Comparison of ENCODE assay signal across 9 mouse cellular contexts in the genomic region with DNA sequence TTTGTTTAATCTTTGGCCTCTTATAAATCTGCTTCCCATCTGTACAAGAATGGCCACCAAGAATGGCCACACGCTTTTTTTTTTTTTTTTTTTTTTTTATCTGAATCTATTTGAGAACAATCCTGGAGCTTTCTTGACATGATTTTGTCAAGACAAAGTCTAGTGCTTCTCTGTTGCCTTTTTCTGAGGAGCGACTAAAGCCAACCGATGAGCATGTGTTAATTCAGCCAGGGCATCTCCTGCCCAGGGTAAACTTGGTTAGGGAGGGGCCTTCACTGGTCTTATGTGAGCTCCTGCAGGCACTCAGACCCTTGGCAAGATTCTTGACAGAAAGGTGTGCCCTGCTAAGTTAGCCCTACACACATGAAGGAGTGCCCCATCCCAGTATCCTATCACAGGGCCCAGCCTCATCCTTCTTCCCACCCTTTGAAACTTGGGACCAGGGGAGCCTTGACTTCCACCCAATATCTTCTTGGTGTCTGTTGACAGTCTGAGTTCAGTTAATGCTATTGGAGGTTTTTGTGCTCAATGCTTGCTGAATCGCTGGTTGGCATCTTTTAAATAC. TPM values are rescaled to one million over a fixed set of nuclear protein-coding genes. Genes with fewer than 3 reads are reported as not detected.
DNase-seq lines count a peak whose midpoint lies in the region; ATAC-seq and TF ChIP-seq lines count a peak whose summit lies in the region.
"Had no signal": no experiment of that assay in that cellular context is flagged by ENCODE, and none has a peak within 500 bp of the region (broad histone marks: within the 10 kb centered on the region; RNA-seq: fewer than 3 reads in every experiment).

No protein-coding gene starts in this region.

- peak overlapping the region; percentile 91 for H3K9ac ChIP-seq in heart, embryonic 14.5 days (ENCODE audit: low read length)
- peak overlapping the region; percentile 97 for H3K9ac ChIP-seq in hindbrain, postnatal 0 days (replicated peaks; ENCODE audit: low read length)
- peak overlapping the region; percentile 98 for H3K9ac ChIP-seq in midbrain, embryonic 16.5 days (ENCODE audit: low read depth, low read length)

- DNase-seq in heart, postnatal 10 days, result no peak
- DNase-seq in hindbrain, postnatal 0 days (ENCODE audit: low spot score), result no peak
- DNase-seq in thymus, adult 18-20 months, result no peak
- no peak for DNase-seq in thymus, adult 2 months
- DNase-seq in urinary bladder, postnatal 25 days (ENCODE audit: low spot score), result no peak

- no peaks in the 10 kb centered on the region for H3K36me3 ChIP-seq in heart, embryonic 14.5 days (ENCODE audit: control insufficient read depth, insufficient read depth, low read length)
- H3K36me3 ChIP-seq in hindbrain, postnatal 0 days (ENCODE audit: insufficient read depth, low read length), result no peaks in the 10 kb centered on the region
- no peaks in the 10 kb centered on the region for H3K36me3 ChIP-seq in midbrain, embryonic 16.5 days (ENCODE audit: control insufficient read depth, insufficient read depth, low read length)
- no peaks in the 10 kb centered on the region for H3K36me3 ChIP-seq in thymus, adult 2 months (ENCODE audit: control insufficient read depth, insufficient read depth, low read length)

- H3K4me3 ChIP-seq in heart, embryonic 14.5 days (ENCODE audit: control insufficient read depth in 1 of 2, insufficient read depth in 1 of 2, low read depth in 1 of 2, low read length in 2 of 2), result peak overlapping the region; percentile 80 to 89
- peak overlapping the region; percentile 85 for H3K4me3 ChIP-seq in cortical plate, adult 2 months (ENCODE audit: insufficient read depth, low read length)
- peak overlapping the region; percentile 88 for H3K4me3 ChIP-seq in hindbrain, postnatal 0 days (ENCODE audit: low read length)
- H3K4me3 ChIP-seq in midbrain, embryonic 16.5 days (ENCODE audit: low read depth, low read length), result peak overlapping the region; percentile 91
- no peak overlapping the region for H3K4me3 ChIP-seq in thymus, adult 2 months (ENCODE audit: control insufficient read depth, insufficient read depth, low read length)

- no peak for TF ChIP-seq POLR2A in cortical plate, adult 2 months (IDR thresholded peaks at IDR 0.05; ENCODE audit: extremely low read depth, insufficient read depth, low read length)
- TF ChIP-seq POLR2A in thymus, adult 2 months (IDR thresholded peaks at IDR 0.05; ENCODE audit: control insufficient read depth, extremely low read depth, insufficient read depth, low read length, poor library complexity), result no peak

- ATAC-seq in heart, embryonic 14.5 days (ENCODE audit: insufficient number of reproducible peaks, insufficient read depth, low FRiP score, low read depth), result no peak
- ATAC-seq in hindbrain, postnatal 0 days, result no peak
- ATAC-seq in midbrain, embryonic 16.5 days, result no peak

- no peaks in the 10 kb centered on the region for H3K27me3 ChIP-seq in heart, embryonic 14.5 days (ENCODE audit: control insufficient read depth, insufficient read depth, low read length)
- no peaks in the 10 kb centered on the region for H3K27me3 ChIP-seq in hindbrain, postnatal 0 days (ENCODE audit: insufficient read depth, low read length)
- no peaks in the 10 kb centered on the region for H3K27me3 ChIP-seq in midbrain, embryonic 16.5 days (ENCODE audit: control insufficient read depth, insufficient read depth, low read depth, low read length)
- H3K27me3 ChIP-seq in thymus, adult 2 months (ENCODE audit: control insufficient read depth, insufficient read depth, low read length), result peaks cover 9% of the 10 kb centered on the region
- H3K27me3 ChIP-seq: Patski had no signal

- 20% methylated on average over 4 of the region's 4 CpGs for WGBS in heart, embryonic 14.5 days
- WGBS in hindbrain, postnatal 0 days, result 15% methylated on average over 4 of the region's 4 CpGs
- whole genome bisulfite sequencing in midbrain, embryonic 16.5 days, result 18% methylated on average over 4 of the region's 4 CpGs
- 51% methylated on average over 4 of the region's 4 CpGs for WGBS in thymus, adult 2 months

- intact Hi-C loops in heart, postnatal 10 days (cut with DNase I), result loop anchor here (2.0 to 5.0 kb wide), 3 partner anchors 53 to 213 kb away; partner anchors contain the start of genes Nmt2 and Rpp38

- TF ChIP-seq CTCF in cortical plate, adult 2 months (IDR thresholded peaks at IDR 0.05; ENCODE audit: extremely low read depth, insufficient read depth, low read length), result no peak
- no peak for TF ChIP-seq CTCF in hindbrain, postnatal 0 days (IDR thresholded peaks at IDR 0.05; ENCODE audit: low read depth)
- no peak for TF ChIP-seq CTCF in thymus, adult 2 months (IDR thresholded peaks at IDR 0.05; ENCODE audit: borderline replicate concordance, control insufficient read depth, extremely low read depth, insufficient read depth, low read length, poor library complexity)

- H3K9me3 ChIP-seq in heart, embryonic 14.5 days (ENCODE audit: control insufficient read depth, low read length), result no peaks in the 10 kb centered on the region
- H3K9me3 ChIP-seq in hindbrain, postnatal 0 days (ENCODE audit: low read length), result no peaks in the 10 kb centered on the region
- H3K9me3 ChIP-seq in midbrain, embryonic 16.5 days (replicated peaks; ENCODE audit: control insufficient read depth, low read length, poor library complexity, severe bottlenecking), result no peaks in the 10 kb centered on the region

- no peak overlapping the region for H3K27ac ChIP-seq in heart, embryonic 14.5 days (replicated peaks in 1 of 2; ENCODE audit: control insufficient read depth in 1 of 2, insufficient read depth in 1 of 2, low read depth in 2 of 2, low read length in 2 of 2)
- H3K27ac ChIP-seq in cortical plate, adult 2 months (ENCODE audit: insufficient read depth, low read length), result peak overlapping the region; percentile 42; the same call in 1 of the 2 replicates
- H3K27ac ChIP-seq in hindbrain, postnatal 0 days, result peak overlapping the region; percentile 92; the same call in 1 of the 2 replicates
- peak overlapping the region; percentile 95 for H3K27ac ChIP-seq in midbrain, embryonic 16.5 days (ENCODE audit: low read length)
- no peak overlapping the region for H3K27ac ChIP-seq in thymus, adult 2 months (ENCODE audit: control insufficient read depth, insufficient read depth, low read length)

- peaks cover 5 to 17% of the 10 kb centered on the region in 2 experiments for H3K4me1 ChIP-seq in heart, embryonic 14.5 days (ENCODE audit: control insufficient read depth in 2 of 2, insufficient read depth in 2 of 2, low read length in 2 of 2)
- peaks cover 3% of the 10 kb centered on the region; the same call in 1 of the 2 replicates for H3K4me1 ChIP-seq in cortical plate, adult 2 months (ENCODE audit: control insufficient read depth, insufficient read depth, low read length)
- H3K4me1 ChIP-seq in hindbrain, postnatal 0 days (ENCODE audit: insufficient read depth, low read length), result peaks cover 15% of the 10 kb centered on the region; the same call in 1 of the 2 replicates
- H3K4me1 ChIP-seq in midbrain, embryonic 16.5 days (ENCODE audit: control insufficient read depth, insufficient read depth, low read length), result peaks cover 18% of the 10 kb centered on the region
- no peaks in the 10 kb centered on the region; the same call in 1 of the 2 replicates for H3K4me1 ChIP-seq in thymus, adult 2 months (replicated peaks; ENCODE audit: control insufficient read depth, insufficient read depth, low read length)

- peak overlapping the region; percentile 75 for H3K4me2 ChIP-seq in heart, embryonic 14.5 days (ENCODE audit: low read length)
- H3K4me2 ChIP-seq in hindbrain, postnatal 0 days (ENCODE audit: low read depth, low read length), result peak overlapping the region; percentile 76
- H3K4me2 ChIP-seq in midbrain, embryonic 16.5 days (ENCODE audit: low read length), result peak overlapping the region; percentile 83

RNA-seq across cellular contexts. Expression of gene Fam171a1, which starts 5.4 kb away (rescaled TPM):
- 25.3 and 26.1 TPM in 2 replicates for polyA plus RNA-seq in heart, embryonic 14.5 days (2014; fragmentation: Nextera tagmentation; extraction: Ambion mirVana)
- 10 to 100 TPM; 30.5 to 33.7 TPM for total RNA-seq in heart, postnatal 10 days (2021)
- 41.3 and 42.6 TPM in 2 replicates for polyA plus RNA-seq in cortical plate, adult 2 months (2012; rRNA removed)
- total RNA-seq in hindbrain, postnatal 0 days (2014; rRNA removed), result 56.5 and 60.3 TPM in 2 replicates
- 32.7 and 35.4 TPM in 2 replicates for polyA plus RNA-seq in hindbrain, postnatal 0 days (2015; fragmentation: Nextera tagmentation; extraction: Ambion mirVana)
- 44.0 and 48.0 TPM in 2 replicates for polyA plus RNA-seq in midbrain, embryonic 16.5 days (2015; fragmentation: Nextera tagmentation; extraction: Ambion mirVana)
- 2.3 and 2.7 TPM in 2 replicates for polyA plus RNA-seq in thymus, adult 2 months (2012; rRNA removed)

Comparison
In these comparisons a context has a peak if more than half of its experiments do, and no peak if none do; other contexts are left out.
1. H3K27ac ChIP-seq: peak in cortical plate, adult 2 months (single experiment), hindbrain, postnatal 0 days (single experiment) and midbrain, embryonic 16.5 days (single experiment); none in heart, embryonic 14.5 days (0 of 2) and thymus, adult 2 months (single experiment).
2. Peak in every context shown above with its lines, with median percentiles within 50 percentile points of each other: H3K4me2 ChIP-seq and H3K9ac ChIP-seq.